Mouse (Mus musculus): ENCODE measurements around the gene Gm11549. TPM values are rescaled to one million over a fixed set of nuclear protein-coding genes. Genes with fewer than 3 reads are reported as not detected.

Gm11549 gene
- polyA plus RNA-seq, 2 experiments: 0.01 TPM; not detected in 1

- Histone ChIP-seq H3K27ac (no peak overlapping the region), H3K9ac (replicated peaks) (no peak overlapping the region), H3K9me3 (ENCODE audit: control insufficient read depth, low read length) (no peaks in the 10 kb centered on the region), H3K4me1 (replicated peaks; ENCODE audit: control insufficient read depth in 2 of 2, insufficient read depth in 2 of 2, low read length in 1 of 2) (no peaks in the 10 kb centered on the region), H3K27me3 (ENCODE audit: control insufficient read depth, insufficient read depth, low read length) (no peaks in the 10 kb centered on the region), H3K4me3 (ENCODE audit: insufficient read depth in 1 of 2, low read depth in 2 of 2, low read length in 2 of 2) (no peak overlapping the region), H3K4me2 (ENCODE audit: low read depth) (no peak overlapping the region), H3K36me3 (replicated peaks; ENCODE audit: control insufficient read depth, insufficient read depth, low read depth) (no peaks in the 10 kb centered on the region)
- DNase-seq (ENCODE audit: low read depth in 3 of 3, low spot score in 3 of 3) (no peak), ATAC-seq (ENCODE audit: insufficient read depth) (no peak)
- TF ChIP-seq CTCF (IDR thresholded peaks at IDR 0.05; ENCODE audit: low read depth) (no peak), EP300 (IDR thresholded peaks at IDR 0.05; ENCODE audit: low read depth) (no peak)
- 32% methylated on average over 2 of the region's 2 CpGs for WGBS (ENCODE audit: insufficient replicate concordance)
Observed at GRCm38 (mm10) chr3:36540756-36541155, 19.1 kb upstream of the Gm11549 start.

GRCm38 (mm10) chr3:36537701-36538470 is 16.3 kb upstream of the Gm11549 start:
- no peaks in the 10 kb centered on the region for H3K9me3 ChIP-seq (ENCODE audit: control insufficient read depth, low read length)
- ATAC-seq (ENCODE audit: insufficient read depth): no peak
- no peaks in the 10 kb centered on the region for H3K36me3 ChIP-seq (replicated peaks; ENCODE audit: control insufficient read depth, insufficient read depth, low read depth)
- H3K4me1 ChIP-seq (replicated peaks; ENCODE audit: control insufficient read depth in 2 of 2, insufficient read depth in 2 of 2, low read length in 1 of 2): peaks cover 0 to 5% of the 10 kb centered on the region in 2 experiments; a peak in 1 of 4 replicates
- H3K27me3 ChIP-seq (ENCODE audit: control insufficient read depth, insufficient read depth, low read length): no peaks in the 10 kb centered on the region
- no peak overlapping the region for H3K27ac ChIP-seq
- DNase-seq (ENCODE audit: low read depth in 3 of 3, low spot score in 3 of 3): no peak
- H3K9ac ChIP-seq (replicated peaks): no peak overlapping the region
- no peak overlapping the region for H3K4me3 ChIP-seq (ENCODE audit: insufficient read depth in 1 of 2, low read depth in 2 of 2, low read length in 2 of 2)
- WGBS (ENCODE audit: insufficient replicate concordance): 68% methylated on average over 4 of the region's 4 CpGs
- TF ChIP-seq EP300 (IDR thresholded peaks at IDR 0.05; ENCODE audit: low read depth): no peak
- no peak for TF ChIP-seq CTCF (IDR thresholded peaks at IDR 0.05; ENCODE audit: low read depth)
- no peak overlapping the region for H3K4me2 ChIP-seq (ENCODE audit: low read depth)

GRCm38 (mm10) chr3:36536041-36536440 is 14.4 kb upstream of the Gm11549 start:
- H3K4me2 ChIP-seq (ENCODE audit: low read depth): no peak overlapping the region
- ATAC-seq (ENCODE audit: insufficient read depth) (no peak), DNase-seq (ENCODE audit: low read depth in 3 of 3, low spot score in 3 of 3) (no peak)
- H3K36me3 ChIP-seq (replicated peaks; ENCODE audit: control insufficient read depth, insufficient read depth, low read depth): no peaks in the 10 kb centered on the region
- H3K9me3 ChIP-seq (ENCODE audit: control insufficient read depth, low read length): no peaks in the 10 kb centered on the region
- WGBS (ENCODE audit: insufficient replicate concordance): 60% methylated on average over 12 of the region's 12 CpGs
- no peaks in the 10 kb centered on the region for H3K27me3 ChIP-seq (ENCODE audit: control insufficient read depth, insufficient read depth, low read length)
- H3K4me1 ChIP-seq (replicated peaks; ENCODE audit: control insufficient read depth in 2 of 2, insufficient read depth in 2 of 2, low read length in 1 of 2): peaks cover 0 to 7% of the 10 kb centered on the region in 2 experiments; a peak in 1 of 4 replicates
- TF ChIP-seq CTCF (IDR thresholded peaks at IDR 0.05; ENCODE audit: low read depth) (no peak), EP300 (IDR thresholded peaks at IDR 0.05; ENCODE audit: low read depth) (no peak)
- no peak overlapping the region for H3K4me3 ChIP-seq (ENCODE audit: insufficient read depth in 1 of 2, low read depth in 2 of 2, low read length in 2 of 2)
- no peak overlapping the region for H3K9ac ChIP-seq (replicated peaks)
- no peak overlapping the region for H3K27ac ChIP-seq

- no peak for DNase-seq (ENCODE audit: low read depth in 3 of 3, low spot score in 3 of 3)
- H3K27me3 ChIP-seq (ENCODE audit: control insufficient read depth, insufficient read depth, low read length): no peaks in the 10 kb centered on the region
- H3K9me3 ChIP-seq (ENCODE audit: control insufficient read depth, low read length): no peaks in the 10 kb centered on the region
- H3K4me1 ChIP-seq (replicated peaks; ENCODE audit: control insufficient read depth in 2 of 2, insufficient read depth in 2 of 2, low read length in 1 of 2): peaks cover 0 to 7% of the 10 kb centered on the region in 2 experiments; a peak in 1 of 4 replicates
- no peak overlapping the region for H3K27ac ChIP-seq
- TF ChIP-seq EP300 (IDR thresholded peaks at IDR 0.05; ENCODE audit: low read depth): no peak
- no peak for TF ChIP-seq CTCF (IDR thresholded peaks at IDR 0.05; ENCODE audit: low read depth)
- H3K9ac ChIP-seq (replicated peaks): no peak overlapping the region
- no peak overlapping the region for H3K4me3 ChIP-seq (ENCODE audit: insufficient read depth in 1 of 2, low read depth in 2 of 2, low read length in 2 of 2)
- WGBS (ENCODE audit: insufficient replicate concordance): 3% methylated on average over 1 of the region's 1 CpGs
- no peaks in the 10 kb centered on the region for H3K36me3 ChIP-seq (replicated peaks; ENCODE audit: control insufficient read depth, insufficient read depth, low read depth)
- ATAC-seq (ENCODE audit: insufficient read depth): no peak
- no peak overlapping the region for H3K4me2 ChIP-seq (ENCODE audit: low read depth)
Observed at GRCm38 (mm10) chr3:36533201-36533672, 11.6 kb upstream of the Gm11549 start.

GRCm38 (mm10) chr3:36532738-36533137 is 11.1 kb upstream of the Gm11549 start:
- DNase-seq (ENCODE audit: low read depth in 3 of 3, low spot score in 3 of 3) (no peak), ATAC-seq (ENCODE audit: insufficient read depth) (no peak)
- Histone ChIP-seq H3K4me3 (ENCODE audit: insufficient read depth in 1 of 2, low read depth in 2 of 2, low read length in 2 of 2) (no peak overlapping the region), H3K4me2 (ENCODE audit: low read depth) (no peak overlapping the region; the same call in 1 of the 2 replicates), H3K27me3 (ENCODE audit: control insufficient read depth, insufficient read depth, low read length) (no peaks in the 10 kb centered on the region), H3K27ac (no peak overlapping the region), H3K4me1 (replicated peaks; ENCODE audit: control insufficient read depth in 2 of 2, insufficient read depth in 2 of 2, low read length in 1 of 2) (peaks cover 0 to 7% of the 10 kb centered on the region in 2 experiments; a peak in 1 of 4 replicates), H3K9me3 (ENCODE audit: control insufficient read depth, low read length) (no peaks in the 10 kb centered on the region), H3K9ac (replicated peaks) (no peak overlapping the region), H3K36me3 (replicated peaks; ENCODE audit: control insufficient read depth, insufficient read depth, low read depth) (no peaks in the 10 kb centered on the region)
- 37% methylated on average over 7 of the region's 7 CpGs for WGBS (ENCODE audit: insufficient replicate concordance)
- TF ChIP-seq EP300 (IDR thresholded peaks at IDR 0.05; ENCODE audit: low read depth) (no peak), CTCF (IDR thresholded peaks at IDR 0.05; ENCODE audit: low read depth) (no peak)
